Mouse (Mus musculus) CH12.LX (cell line): ENCODE data around the gene Pacsin1. TPM values are rescaled to one million over a fixed set of nuclear protein-coding genes. Genes with fewer than 3 reads are reported as not detected.

Experiments
- DNase-seq: peaks from one replicate; pipeline ENCODE4 v3.0.0-alpha.2; 2013; ENCODE audit errors: extremely low read depth
- H3K27ac ChIP-seq: 2 replicates; pipeline ENCODE4 v1.5.1; 2012; ENCODE audit warnings: low read depth, mild to moderate bottlenecking, control low read depth, moderate library complexity; ENCODE audit not compliant: insufficient read depth
- H3K27me3 ChIP-seq: replicated peaks from 2 replicates; pipeline ENCODE3; 2012; ENCODE audit warnings: inconsistent platforms
- H3K36me3 ChIP-seq, 2 experiments: replicated peaks in 1 of 2; 2 replicates each; pipeline versions ENCODE3 to v1.6.1; 2012; ENCODE audit warnings: inconsistent platforms in 1 of 2, low read length in 1 of 2, mild to moderate bottlenecking in 1 of 2, mixed read lengths in 1 of 2, moderate library complexity in 1 of 2; ENCODE audit not compliant: control insufficient read depth in 1 of 2, insufficient read depth in 1 of 2
- H3K4me1 ChIP-seq, 2 experiments: 2 replicates each; pipeline ENCODE4 v1.6.1; 2012; ENCODE audit warnings: inconsistent platforms in 1 of 2, moderate library complexity in 1 of 2; ENCODE audit not compliant: insufficient read depth in 2 of 2, control insufficient read depth in 1 of 2
- H3K4me2 ChIP-seq: 2 replicates; pipeline ENCODE4 v1.6.1; 2012; ENCODE audit warnings: low read depth, mild to moderate bottlenecking, control low read depth; ENCODE audit not compliant: poor library complexity, insufficient read depth, severe bottlenecking
- H3K4me3 ChIP-seq, 3 experiments: fragments of 150-350 bp in 1 of 3; sonication (generic) in 1 of 3; replicated peaks in 1 of 3; 2 replicates each; pipeline versions ENCODE3 to v1.5.1; 2011 to 2012; ENCODE audit warnings: low read depth in 2 of 3, low read length in 2 of 3, mild to moderate bottlenecking in 2 of 3, moderate library complexity in 2 of 3, control low read depth in 1 of 3, improper control_type of control experiment in 1 of 3, inconsistent platforms in 1 of 3, mixed read lengths in 1 of 3; ENCODE audit not compliant: poor library complexity in 1 of 3
- H3K79me2 ChIP-seq: replicated peaks from 2 replicates; pipeline ENCODE4 v1.6.1; 2012; ENCODE audit warnings: mild to moderate bottlenecking, moderate library complexity; ENCODE audit not compliant: control insufficient read depth, poor library complexity, insufficient read depth, severe bottlenecking; ENCODE audit errors: extremely low read depth
- H3K9ac ChIP-seq: 2 replicates; pipeline ENCODE4 v1.6.1; 2012; ENCODE audit warnings: low read depth, mild to moderate bottlenecking, control low read depth, moderate library complexity; ENCODE audit not compliant: insufficient read depth
- H3K9me3 ChIP-seq: replicated peaks from 2 replicates; pipeline ENCODE3; 2012; ENCODE audit warnings: low read length, inconsistent platforms, mixed read lengths
- CHD1 ChIP-seq: IDR thresholded peaks from 2 replicates; pipeline ENCODE4 v1.6.1; 2012; ENCODE audit warnings: low read depth, low read length, improper control_type of control experiment, inconsistent platforms
- CHD2 ChIP-seq: IDR thresholded peaks from 2 replicates; pipeline ENCODE4 v1.6.1; 2011; ENCODE audit warnings: low read length, improper control_type of control experiment
- CTCF ChIP-seq, 2 experiments: IDR thresholded peaks in 1 of 2; conservative IDR thresholded peaks in 1 of 2; 2 replicates each; pipeline ENCODE4 v1.5.1; 2011 to 2012; ENCODE audit warnings: low read depth in 2 of 2, low read length in 2 of 2, improper control_type of control experiment in 1 of 2, inconsistent platforms in 1 of 2, mild to moderate bottlenecking in 1 of 2, moderate library complexity in 1 of 2
- E2F4 ChIP-seq: IDR thresholded peaks from 2 replicates; pipeline ENCODE4 v1.6.1; 2011; ENCODE audit warnings: low read depth, low read length, improper control_type of control experiment; ENCODE audit not compliant: insufficient replicate concordance
- ELF1 ChIP-seq: IDR thresholded peaks from 2 replicates; pipeline ENCODE4 v1.6.1; 2014; ENCODE audit warnings: low read depth, mild to moderate bottlenecking, inconsistent platforms, low read length, improper control_type of control experiment
- EP300 ChIP-seq: IDR thresholded peaks from 2 replicates; pipeline ENCODE4 v1.6.1; 2011; ENCODE audit warnings: low read length, improper control_type of control experiment
- ETS1 ChIP-seq: conservative IDR thresholded peaks from 2 replicates; pipeline ENCODE4 v1.6.1; 2012; ENCODE audit warnings: low read depth, mild to moderate bottlenecking, inconsistent platforms, low read length, improper control_type of control experiment, moderate library complexity
- GABPA ChIP-seq: IDR thresholded peaks from 2 replicates; pipeline ENCODE4 v1.6.1; 2012; ENCODE audit warnings: low read depth, low read length, improper control_type of control experiment, inconsistent platforms; ENCODE audit not compliant: insufficient replicate concordance
- HCFC1 ChIP-seq: IDR thresholded peaks from 2 replicates; pipeline ENCODE4 v1.6.1; 2012; ENCODE audit warnings: low read depth, mild to moderate bottlenecking, inconsistent platforms, low read length, improper control_type of control experiment
- IRF4 ChIP-seq: IDR thresholded peaks from 2 replicates; pipeline ENCODE4 v1.6.1; 2014; ENCODE audit warnings: low read depth, mild to moderate bottlenecking, inconsistent platforms, low read length, improper control_type of control experiment
- JUN ChIP-seq: IDR thresholded peaks from 2 replicates; pipeline ENCODE4 v1.6.1; 2011; ENCODE audit warnings: low read depth, mild to moderate bottlenecking, low read length, improper control_type of control experiment, moderate library complexity; ENCODE audit not compliant: insufficient read depth
- JUND ChIP-seq: conservative IDR thresholded peaks from 2 replicates; pipeline ENCODE4 v1.6.1; 2011; ENCODE audit warnings: low read depth, low read length, improper control_type of control experiment
- KAT2A ChIP-seq: IDR thresholded peaks from 2 replicates; pipeline ENCODE4 v1.6.1; 2012; ENCODE audit warnings: low read length, improper control_type of control experiment, inconsistent platforms; ENCODE audit not compliant: insufficient replicate concordance
- MAFK ChIP-seq: IDR thresholded peaks from 2 replicates; pipeline ENCODE4 v1.6.1; 2011; ENCODE audit warnings: low read length, improper control_type of control experiment; ENCODE audit not compliant: insufficient replicate concordance
- MAZ ChIP-seq: IDR thresholded peaks from 2 replicates; pipeline ENCODE4 v1.6.1; 2012; ENCODE audit warnings: low read depth, mild to moderate bottlenecking, inconsistent platforms, low read length, improper control_type of control experiment, moderate library complexity
- MEF2A ChIP-seq: IDR thresholded peaks from 2 replicates; pipeline ENCODE4 v1.6.1; 2014; ENCODE audit warnings: low read depth, mild to moderate bottlenecking, inconsistent platforms, low read length, improper control_type of control experiment, borderline replicate concordance
- MXI1 ChIP-seq: IDR thresholded peaks from 2 replicates; pipeline ENCODE4 v1.6.1; 2011; ENCODE audit warnings: mild to moderate bottlenecking, low read depth, low read length, improper control_type of control experiment
- MYC ChIP-seq: IDR thresholded peaks from 2 replicates; pipeline ENCODE4 v1.6.1; 2011; ENCODE audit warnings: low read depth, mild to moderate bottlenecking, improper control_type of control experiment, low read length
- NELFE ChIP-seq: IDR thresholded peaks from 2 replicates; pipeline ENCODE4 v1.6.1; 2011; ENCODE audit warnings: low read depth, low read length, improper control_type of control experiment
- NRF1 ChIP-seq: IDR thresholded peaks from 2 replicates; pipeline ENCODE4 v1.6.1; 2014; ENCODE audit warnings: low read depth, mild to moderate bottlenecking, inconsistent platforms, low read length, improper control_type of control experiment, moderate library complexity
- PAX5 ChIP-seq: IDR thresholded peaks from 2 replicates; pipeline ENCODE4 v1.6.1; 2012; ENCODE audit warnings: low read length, inconsistent platforms, mixed read lengths
- POLR2A ChIP-seq: IDR thresholded peaks from 2 replicates; pipeline ENCODE4 v1.6.1; 2011; ENCODE audit warnings: low read depth, mild to moderate bottlenecking, improper control_type of control experiment, low read length
- POLR2AphosphoS2 ChIP-seq: IDR thresholded peaks from 2 replicates; pipeline ENCODE4 v1.6.1; 2011; ENCODE audit warnings: low read depth, low read length, improper control_type of control experiment
- RAD21 ChIP-seq: IDR thresholded peaks from 2 replicates; pipeline ENCODE4 v1.6.1; 2011; ENCODE audit warnings: low read depth, mild to moderate bottlenecking, low read length, improper control_type of control experiment, moderate library complexity
- RCOR1 ChIP-seq: conservative IDR thresholded peaks from 2 replicates; pipeline ENCODE4 v1.6.1; 2012; ENCODE audit warnings: low read depth, mild to moderate bottlenecking, inconsistent platforms, low read length, improper control_type of control experiment
- SIN3A ChIP-seq: IDR thresholded peaks from 2 replicates; pipeline ENCODE4 v1.6.1; 2012; ENCODE audit warnings: low read length, improper control_type of control experiment, inconsistent platforms
- SMC3 ChIP-seq: IDR thresholded peaks from 2 replicates; pipeline ENCODE4 v1.6.1; 2011; ENCODE audit warnings: low read depth, low read length, improper control_type of control experiment
- TBP ChIP-seq: conservative IDR thresholded peaks from 2 replicates; pipeline ENCODE4 v1.6.1; 2011; ENCODE audit warnings: low read depth, low read length, improper control_type of control experiment
- TCF12 ChIP-seq: IDR thresholded peaks from 2 replicates; pipeline ENCODE4 v1.6.1; 2014; ENCODE audit warnings: low read depth, mild to moderate bottlenecking, inconsistent platforms, low read length, improper control_type of control experiment
- UBTF ChIP-seq: IDR thresholded peaks from 2 replicates; pipeline ENCODE4 v1.6.1; 2012; ENCODE audit warnings: low read depth, mild to moderate bottlenecking, inconsistent platforms, low read length, improper control_type of control experiment, moderate library complexity
- USF1 ChIP-seq: IDR thresholded peaks from 2 replicates; pipeline ENCODE4 v1.6.1; 2014; ENCODE audit warnings: low read depth, mild to moderate bottlenecking, inconsistent platforms, low read length, improper control_type of control experiment
- USF2 ChIP-seq: conservative IDR thresholded peaks from 2 replicates; pipeline ENCODE4 v1.6.1; 2011; ENCODE audit warnings: low read depth, low read length, improper control_type of control experiment
- ZC3H11A ChIP-seq: IDR thresholded peaks from 2 replicates; pipeline ENCODE4 v1.6.1; 2012; ENCODE audit warnings: low read depth, mild to moderate bottlenecking, inconsistent platforms, low read length, improper control_type of control experiment
- ZKSCAN1 ChIP-seq: IDR thresholded peaks from 2 replicates; pipeline ENCODE4 v1.6.1; 2012; ENCODE audit warnings: low read depth, inconsistent platforms, low read length, improper control_type of control experiment, borderline replicate concordance
- ZMIZ1 ChIP-seq: IDR thresholded peaks from 2 replicates; pipeline ENCODE4 v1.6.1; 2012; ENCODE audit warnings: low read depth, mild to moderate bottlenecking, inconsistent platforms, low read length, improper control_type of control experiment
- ZNF384 ChIP-seq: IDR thresholded peaks from 2 replicates; pipeline ENCODE4 v1.6.1; 2012; ENCODE audit warnings: low read depth, low read length, improper control_type of control experiment, inconsistent platforms
- dilution Hi-C: fragments of 300-500 bp; cut with MboI; formaldehyde crosslinking; loops from 2 replicates; pipeline ENCODE4 v1.14.3; 2020; ENCODE audit warnings: low sequenced_read_pairs; ENCODE audit not compliant: extremely low pct_unique_long_range_greater_than_20kb, extremely low pct_ligation_motif_present
- in situ Hi-C: fragments of 300-500 bp; cut with MboI; formaldehyde crosslinking; loops from 3 replicates; pipeline ENCODE4 v1.14.3; 2019; ENCODE audit warnings: low sequenced_read_pairs, low pct_ligation_motif_present, low pct_unique_long_range_greater_than_20kb, mixed read lengths
- polyA plus RNA-seq: library from polyadenylated mRNA; unstranded; fragments of >175 nt; gene quantifications from 2 replicates; pipeline ENCODE4 v1.2.1, GENCODE M21; 2012; ENCODE audit warnings: low read depth; ENCODE audit not compliant: insufficient read length
- total RNA-seq, 2 experiments: library from RNA; depleted of rRNA; stranded (reverse); fragments of 300-350 nt in 1 of 2; fragments of >200 nt in 1 of 2; gene quantifications; 2 replicates each; pipeline ENCODE4 v1.2.3; 2012 to 2014

The Pacsin1 gene
- total and polyA plus RNA-seq, 3 experiments: 1.9 to 14.0 (median 13.2) TPM

- TF ChIP-seq POLR2A (no peak), USF2 (no peak), NRF1 (no peak), NELFE (peak; percentile 2; the same call in 1 of the 2 replicates), ELF1 (no peak; the same call in 1 of the 2 replicates), GABPA (no peak), UBTF (no peak), JUN (no peak; the same call in 1 of the 2 replicates), MYC (no peak), MAZ (peak; percentile 6; the same call in 1 of the 2 replicates)
- TF ChIP-seq, all 38 proteins: peak for 11
These were observed 1.1 kb downstream of the Pacsin1 start (continued) for GRCm38 (mm10) chr17:27656414-27656813.

- peak overlapping the region; percentile 84 for H3K4me2 ChIP-seq
- dilution Hi-C loops (no loop called here), in situ Hi-C loops (loop anchor here (10.0 kb wide), 1 partner anchor 68 kb away; the partner anchor contains the start of gene Spdef)
- H3K4me3 ChIP-seq: peak overlapping the region in 1 of 3 experiments; percentile 2
- H3K27me3 ChIP-seq: peaks cover 8% of the 10 kb centered on the region
- peak; percentile 75 for DNase-seq
- H3K9me3 ChIP-seq: peaks cover 10% of the 10 kb centered on the region
- H3K36me3 ChIP-seq: peaks cover 0 to 11% of the 10 kb centered on the region in 2 experiments
- no peak overlapping the region for H3K9ac ChIP-seq
- peak overlapping the region; percentile 73 for H3K27ac ChIP-seq
- H3K79me2 ChIP-seq: no peaks in the 10 kb centered on the region
- H3K4me1 ChIP-seq: peaks cover 4 to 31% of the 10 kb centered on the region in 2 experiments
- no peak for TF ChIP-seq JUN
- 0 out of 2 replicates have a peak, but pooled peaks have one; percentile 30 for TF ChIP-seq EP300
- peak; percentile 31 for TF ChIP-seq USF2
- TF ChIP-seq UBTF: no peak
- TF ChIP-seq POLR2A: no peak
- TF ChIP-seq CHD2: no peak
- peak; percentile 63 for TF ChIP-seq IRF4
- no peak for TF ChIP-seq NELFE
- no peak for TF ChIP-seq ZMIZ1
- TF ChIP-seq ZC3H11A: no peak
- no peak for TF ChIP-seq RCOR1
- TF ChIP-seq GABPA: no peak
- no peak for TF ChIP-seq POLR2AphosphoS2
- no peak for TF ChIP-seq TBP
- no peak; the same call in 1 of the 2 replicates for TF ChIP-seq USF1
- TF ChIP-seq KAT2A: no peak
- TF ChIP-seq HCFC1: no peak
- no peak for TF ChIP-seq CHD1
- TF ChIP-seq ETS1: peak; percentile 69
- no peak for TF ChIP-seq MAFK
- TF ChIP-seq MXI1: no peak
- TF ChIP-seq MEF2A: peak; percentile 34; the same call in 1 of the 2 replicates
- TF ChIP-seq ZKSCAN1: no peak
- TF ChIP-seq ZNF384: peak; percentile 38
- no peak for TF ChIP-seq E2F4
- TF ChIP-seq RAD21: no peak
- TF ChIP-seq SMC3: no peak
- TF ChIP-seq NRF1: no peak
- TF ChIP-seq CTCF (conservative IDR thresholded peaks at IDR 0.05 in 1 of 2, IDR thresholded peaks at IDR 0.05 in 1 of 2; ENCODE audit: low read depth in 2 of 2, low read length in 2 of 2): no peak
- no peak for TF ChIP-seq JUND
- TF ChIP-seq MAZ: no peak
- TF ChIP-seq ELF1: no peak
- no peak for TF ChIP-seq PAX5
- TF ChIP-seq SIN3A: no peak
- TF ChIP-seq TCF12: 0 out of 2 replicates have a peak, but pooled peaks have one; percentile 17
These were observed 1.8 kb downstream of the Pacsin1 start for GRCm38 (mm10) chr17:27657123-27657522.
